ENCODE assay signal across 20 mouse cellular contexts in genomic region chr17:49559786-49560289, GRCm38 (mm10). TPM values are rescaled to one million over a fixed set of nuclear protein-coding genes. Genes with fewer than 3 reads are reported as not detected.
DNase-seq lines count a peak whose midpoint lies in the region; ATAC-seq lines count a peak whose summit lies in the region.
"Had no signal": no experiment of that assay in that cellular context is flagged by ENCODE, and none has a peak within 500 bp of the region (broad histone marks: within the 10 kb centered on the region; RNA-seq: fewer than 3 reads in every experiment).

No protein-coding gene starts in this region.

- H3K27me3 ChIP-seq in kidney, embryonic 14.5 days (ENCODE audit: control insufficient read depth, insufficient read depth, low read length): no peaks in the 10 kb centered on the region
- H3K27me3 ChIP-seq in kidney, embryonic 15.5 days: peaks cover 10% of the 10 kb centered on the region
- H3K27me3 ChIP-seq: forebrain, embryonic 15.5 days; intestine, embryonic 15.5 days; limb, embryonic 15.5 days had no signal

- peaks cover 18% of the 10 kb centered on the region for H3K4me1 ChIP-seq in kidney, embryonic 14.5 days (ENCODE audit: control insufficient read depth, insufficient read depth, low read length)
- peaks cover 30% of the 10 kb centered on the region for H3K4me1 ChIP-seq in kidney, embryonic 15.5 days

- no peaks in the 10 kb centered on the region for H3K36me3 ChIP-seq in kidney, embryonic 14.5 days (ENCODE audit: control insufficient read depth, insufficient read depth, low read length)
- no peaks in the 10 kb centered on the region for H3K36me3 ChIP-seq in kidney, embryonic 15.5 days
- H3K36me3 ChIP-seq: forebrain, embryonic 15.5 days; heart, embryonic 15.5 days; hindbrain, embryonic 15.5 days; intestine, embryonic 15.5 days; limb, embryonic 15.5 days had no signal

- H3K9me3 ChIP-seq in kidney, embryonic 14.5 days (ENCODE audit: control insufficient read depth, low read length): no peaks in the 10 kb centered on the region
- H3K9me3 ChIP-seq in kidney, embryonic 15.5 days (replicated peaks): no peaks in the 10 kb centered on the region
- H3K9me3 ChIP-seq: forebrain, embryonic 15.5 days; heart, embryonic 15.5 days; hindbrain, embryonic 15.5 days; intestine, embryonic 15.5 days; limb, embryonic 15.5 days had no signal

- no peak overlapping the region for H3K27ac ChIP-seq in kidney, embryonic 14.5 days (ENCODE audit: low read depth, low read length)
- H3K27ac ChIP-seq in kidney, embryonic 15.5 days: no peak overlapping the region
- H3K27ac ChIP-seq: forebrain, embryonic 15.5 days; heart, embryonic 15.5 days; hindbrain, embryonic 15.5 days; intestine, embryonic 15.5 days; limb, embryonic 15.5 days had no signal

- no peak overlapping the region for H3K9ac ChIP-seq in kidney, embryonic 14.5 days (ENCODE audit: low read depth, low read length)
- no peak overlapping the region for H3K9ac ChIP-seq in kidney, embryonic 15.5 days
- H3K9ac ChIP-seq: forebrain, embryonic 15.5 days; heart, embryonic 15.5 days; hindbrain, embryonic 15.5 days; intestine, embryonic 15.5 days; limb, embryonic 15.5 days had no signal

- DNase-seq in cerebellum, adult 9-10 months: peak; percentile 23
- no peak for DNase-seq in cerebellum, adult 18-20 months
- no peak for DNase-seq in kidney, adult 18-20 months
- peak; percentile 32 to 52 for DNase-seq in kidney, postnatal 4 days
- DNase-seq in heart, adult 8-10 months (ENCODE audit: low spot score): no peak
- DNase-seq in spleen, postnatal 36 days (ENCODE audit: low spot score in 2 of 2): no peak
- DNase-seq: adrenal gland, adult 8-10 months; gastrocnemius, postnatal 14 days; heart, adult 18-20 months; heart, postnatal 4 days; layer of hippocampus, postnatal 36 days; thymus, postnatal 25 days had no signal

- no peak overlapping the region for H3K4me2 ChIP-seq in kidney, embryonic 14.5 days (replicated peaks; ENCODE audit: low read depth, low read length)
- 0 out of 2 replicates have a peak overlapping the region, but pooled peaks have one; percentile 0 for H3K4me2 ChIP-seq in kidney, embryonic 15.5 days
- H3K4me2 ChIP-seq: forebrain, embryonic 15.5 days; heart, embryonic 15.5 days; hindbrain, embryonic 15.5 days; intestine, embryonic 15.5 days; limb, embryonic 15.5 days had no signal

- 0 out of 2 replicates have a peak, but pooled peaks have one; percentile 18 for ATAC-seq in kidney, embryonic 14.5 days (ENCODE audit: low FRiP score, low TSS enrichment)
- ATAC-seq in kidney, embryonic 15.5 days (replicated peaks; ENCODE audit: low FRiP score): no peak
- ATAC-seq: forebrain, embryonic 15.5 days; intestine, embryonic 15.5 days had no signal

- no peak overlapping the region for H3K4me3 ChIP-seq in kidney, embryonic 14.5 days (ENCODE audit: low read length)
- H3K4me3 ChIP-seq in kidney, embryonic 15.5 days (replicated peaks): no peak overlapping the region
- H3K4me3 ChIP-seq: forebrain, embryonic 15.5 days; heart, embryonic 15.5 days; hindbrain, embryonic 15.5 days; intestine, embryonic 15.5 days; limb, embryonic 15.5 days had no signal

- WGBS in kidney, embryonic 14.5 days: 15% methylated on average over 5 of the region's 5 CpGs
- WGBS in kidney, embryonic 15.5 days: 14% methylated on average over 5 of the region's 5 CpGs

RNA-seq across cellular contexts. Expression of gene Daam2, which starts 4.3 kb away (rescaled TPM):
- polyA plus RNA-seq in kidney, embryonic 14.5 days (2014; fragmentation: Nextera tagmentation; extraction: Ambion mirVana): 4.7 and 7.9 TPM in 2 replicates
- polyA plus RNA-seq in kidney, embryonic 15.5 days (2015; fragmentation: Nextera tagmentation; extraction: Ambion mirVana): 6.6 and 7.1 TPM in 2 replicates
- total RNA-seq in heart, adult 8-10 months (2022): 1 to 10 TPM; 5.3 to 7.4 (median 6.2) TPM
- total RNA-seq: megakaryocyte-erythroid progenitor cell, adult 5-6 weeks had no signal

RNA-seq across cellular contexts. Expression of gene Kif6, which starts 55.1 kb away (rescaled TPM):
- 1.7 and 2.0 TPM in 2 replicates for polyA plus RNA-seq in kidney, embryonic 14.5 days (2014; fragmentation: Nextera tagmentation; extraction: Ambion mirVana)
- polyA plus RNA-seq in kidney, embryonic 15.5 days (2015; fragmentation: Nextera tagmentation; extraction: Ambion mirVana): 2.1 TPM in 2 replicates
- 1 to 10 TPM; 3.8 to 4.9 (median 4.1) TPM for total RNA-seq in heart, adult 8-10 months (2022)
- total RNA-seq: gastrocnemius, postnatal 14 days; megakaryocyte-erythroid progenitor cell, adult 5-6 weeks had no signal

Comparison
In these comparisons a context has a peak if more than half of its experiments do, and no peak if none do; other contexts are left out.
1. DNase-seq: peak in cerebellum, adult 9-10 months (single experiment) and kidney, postnatal 4 days (2 of 2); none in cerebellum, adult 18-20 months (0 of 2), kidney, adult 18-20 months (single experiment), heart, adult 8-10 months (single experiment) and spleen, postnatal 36 days (0 of 2).